Mouse (Mus musculus) lung, postnatal 14 days (tissue): ENCODE results near the gene BC034090.

Experiments
- DNase-seq: peaks from one replicate; pipeline ENCODE4 v3.0.0; 2021

BC034090 gene

GRCm38 (mm10) chr1:155241701-155242487 lies 2.4 kb downstream of the BC034090 start:
- no peak for DNase-seq

GRCm38 (mm10) chr1:155239962-155240717 lies 4.1 kb downstream of the BC034090 start:
- no peak for DNase-seq

GRCm38 (mm10) chr1:155239169-155239568 lies 5.1 kb downstream of the BC034090 start:
- DNase-seq, result no peak

- DNase-seq, result no peak
These were observed 6.1 kb downstream of the BC034090 start for GRCm38 (mm10) chr1:155238126-155238525.

- DNase-seq, result no peak
These were observed 6.9 kb downstream of the BC034090 start for GRCm38 (mm10) chr1:155237390-155237789.

GRCm38 (mm10) chr1:155236306-155237024 lies 7.8 kb downstream of the BC034090 start:
- no peak for DNase-seq

- no peak for DNase-seq
These were observed 8.6 kb downstream of the BC034090 start for GRCm38 (mm10) chr1:155235641-155236040.

GRCm38 (mm10) chr1:155233931-155234607 lies 10.2 kb downstream of the BC034090 start:
- peak; percentile 69 for DNase-seq

GRCm38 (mm10) chr1:155233378-155233777 lies 10.9 kb downstream of the BC034090 start:
- no peak for DNase-seq

GRCm38 (mm10) chr1:155232786-155233185 lies 11.5 kb downstream of the BC034090 start:
- DNase-seq, result no peak

GRCm38 (mm10) chr1:155232385-155232784 lies 11.9 kb downstream of the BC034090 start:
- no peak for DNase-seq

GRCm38 (mm10) chr1:155229464-155230411 lies 14.5 kb downstream of the BC034090 start:
- DNase-seq, result no peak

- DNase-seq, result peak; percentile 90
These were observed 20.2 kb downstream of the BC034090 start for GRCm38 (mm10) chr1:155223849-155224554.

- no peak for DNase-seq
These were observed 21.2 kb downstream of the BC034090 start for GRCm38 (mm10) chr1:155223036-155223435.

- DNase-seq, result no peak
These were observed 22.1 kb downstream of the BC034090 start for GRCm38 (mm10) chr1:155222101-155222669.

- no peak for DNase-seq
These were observed 25.3 kb downstream of the BC034090 start for GRCm38 (mm10) chr1:155218924-155219323.

- peak; percentile 64 for DNase-seq
These were observed 26.2 kb downstream of the BC034090 start for GRCm38 (mm10) chr1:155217865-155218541.

- DNase-seq, result no peak
These were observed 27.4 kb downstream of the BC034090 start for GRCm38 (mm10) chr1:155216844-155217243.

- no peak for DNase-seq
These were observed 27.9 kb downstream of the BC034090 start for GRCm38 (mm10) chr1:155216313-155216712.
